Mouse (Mus musculus) lung, adult 18-20 months (tissue): Measurements from ENCODE around the gene Pnkp.

Experiments used
- DNase-seq, 2 experiments: peaks; one replicate each; pipeline ENCODE4 v3.0.0; 2022; ENCODE audit warnings: mixed read lengths in 2 of 2

Pnkp gene

DNA sequence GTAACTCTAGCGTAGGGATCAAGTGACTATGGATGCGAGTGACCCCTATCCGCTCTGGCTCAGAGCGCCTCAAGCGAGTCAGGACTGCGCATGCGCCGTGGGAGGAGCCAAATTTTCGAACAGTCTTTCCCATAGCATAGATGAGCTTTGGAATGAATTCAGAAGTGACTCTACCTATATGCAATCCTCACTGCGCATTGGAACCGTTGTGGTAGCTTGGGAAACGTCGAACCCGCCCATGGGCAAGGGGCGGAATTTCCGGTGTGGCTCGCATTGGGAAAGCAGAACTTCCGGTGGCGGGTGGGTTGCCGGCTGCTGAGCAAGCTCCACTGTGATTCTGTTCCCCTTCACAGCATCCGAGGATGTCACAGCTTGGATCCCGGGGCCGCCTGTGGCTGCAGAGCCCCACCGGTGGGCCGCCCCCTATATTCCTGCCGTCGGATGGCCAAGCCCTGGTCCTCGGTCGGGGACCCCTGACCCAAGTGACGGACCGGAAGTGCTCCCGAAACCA lies at the start of gene Pnkp:
Gene Pnkp (plus strand): TSS at position 98 of the 511 bp plus-strand sequence.
- DNase-seq = peak; percentile 86 to 89

DNA sequence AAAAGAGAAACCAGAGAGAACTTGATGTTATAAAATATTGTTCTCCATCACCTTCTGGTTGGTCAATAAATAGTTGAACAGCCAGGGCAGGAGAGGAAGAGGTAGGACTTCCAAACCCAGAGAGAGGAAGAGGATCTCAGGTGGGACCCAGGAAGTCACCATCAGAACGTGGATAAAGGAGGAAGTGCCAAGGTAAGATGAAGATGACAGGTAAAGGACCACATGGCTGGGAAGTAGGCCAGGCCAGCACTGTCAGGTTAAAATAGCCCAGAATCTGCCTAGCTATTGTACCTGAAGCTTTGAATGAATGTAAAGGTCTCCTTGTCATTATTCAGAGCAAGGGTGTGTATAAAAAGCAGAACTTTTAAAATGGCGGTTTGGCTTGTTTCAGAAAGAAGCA lies 48.0 kb upstream of the Pnkp start:
- DNase-seq = no peak

DNA sequence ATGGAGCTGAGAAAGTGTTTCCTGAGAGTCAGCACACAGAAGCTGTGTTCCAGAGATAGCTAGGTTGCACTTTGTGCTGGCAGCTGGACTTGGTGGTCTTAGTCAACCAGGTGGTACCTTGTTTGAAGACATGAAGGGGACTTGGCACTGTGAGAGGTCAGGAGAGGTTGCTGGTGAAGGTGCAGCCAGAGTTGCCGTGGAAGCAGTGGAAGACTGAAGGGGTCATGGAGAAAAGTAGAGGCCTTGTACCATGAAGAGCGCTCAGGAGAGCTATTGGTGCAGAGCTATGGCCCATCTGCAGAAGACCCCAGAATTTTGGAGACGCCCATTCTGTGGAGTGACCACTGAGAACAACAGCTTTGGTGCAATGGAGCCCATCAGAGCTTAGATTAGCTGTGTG lies 47.5 kb upstream of the Pnkp start:
- no peak for DNase-seq

GRCm38 (mm10) chr7:44810365-44810764 lies 46.6 kb upstream of the Pnkp start:
- peak in 1 of 2 experiments; percentile 0 for DNase-seq

GRCm38 (mm10) chr7:44810819-44811557 lies 46.0 kb upstream of the Pnkp start:
- peak in 1 of 2 experiments; percentile 1 for DNase-seq

- DNase-seq = peak in 1 of 2 experiments; percentile 2
Measured at GRCm38 (mm10) chr7:44812651-44813325, 44.2 kb upstream of the Pnkp start.

DNA sequence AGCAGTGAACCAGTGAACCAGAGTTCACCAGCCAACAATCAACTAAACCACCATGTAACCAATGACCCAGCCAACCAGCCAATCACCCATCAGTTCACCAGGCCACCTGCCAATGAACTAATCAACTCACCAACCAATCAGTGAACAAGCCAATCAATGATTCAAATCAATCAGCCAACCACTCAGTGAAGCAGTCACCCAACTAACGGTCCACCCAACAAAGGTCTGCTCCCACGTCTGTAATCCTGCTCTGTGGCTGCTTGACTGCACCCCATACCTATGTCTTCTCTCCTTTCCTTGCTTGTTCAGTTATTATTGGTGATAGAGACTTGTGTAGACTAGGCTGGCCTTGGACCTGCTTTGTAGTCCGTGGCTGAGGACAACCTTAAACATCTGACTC lies 43.0 kb upstream of the Pnkp start:
- DNase-seq = peak in 1 of 2 experiments; percentile 0

- peak in 1 of 2 experiments; percentile 2 for DNase-seq
Measured at GRCm38 (mm10) chr7:44814423-44814822, 42.5 kb upstream of the Pnkp start.

GRCm38 (mm10) chr7:44814952-44815553 lies 41.9 kb upstream of the Pnkp start:
- peak in 1 of 2 experiments; percentile 23 for DNase-seq

GRCm38 (mm10) chr7:44815721-44816469 lies 41.0 kb upstream of the Pnkp start, which contains the start of the genes Nup62 and Il4i1:
Gene Nup62 (plus strand): TSS chr7:44816088.
Gene Il4i1 (plus strand): TSS chr7:44816387.
- peak; percentile 99 for DNase-seq

DNA sequence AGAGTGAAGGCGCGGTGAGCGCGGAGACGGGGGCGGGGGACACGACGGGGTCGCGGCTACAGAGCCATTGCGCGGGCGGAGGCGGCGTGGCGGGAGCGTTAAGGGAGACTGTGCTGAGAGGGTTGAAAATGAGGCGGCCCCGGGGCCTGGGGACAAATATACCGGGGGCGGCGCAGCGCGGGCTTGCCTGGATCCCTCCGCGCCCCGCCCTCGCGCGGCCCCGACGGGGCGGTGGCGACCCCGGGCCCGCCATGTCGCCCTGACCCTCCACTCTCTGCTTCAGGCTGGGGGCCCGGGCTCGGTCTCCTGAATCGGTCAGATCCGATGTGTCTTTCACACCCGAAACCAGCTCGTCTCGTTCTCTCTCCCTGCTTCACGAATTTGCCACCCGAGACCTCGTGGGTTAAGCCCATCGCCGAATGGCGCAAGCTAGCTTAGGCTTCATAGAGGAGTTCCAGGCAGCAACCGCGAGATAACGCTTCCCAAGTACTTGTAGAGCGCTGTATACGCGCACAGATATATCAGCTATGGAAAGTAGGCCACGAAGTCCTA lies 40.4 kb upstream of the Pnkp start, which contains the start of gene Atf5:
Gene Atf5 (minus strand): TSS at position 189 of the 552 bp plus-strand sequence.
- peak; percentile 55 to 59 for DNase-seq

DNA sequence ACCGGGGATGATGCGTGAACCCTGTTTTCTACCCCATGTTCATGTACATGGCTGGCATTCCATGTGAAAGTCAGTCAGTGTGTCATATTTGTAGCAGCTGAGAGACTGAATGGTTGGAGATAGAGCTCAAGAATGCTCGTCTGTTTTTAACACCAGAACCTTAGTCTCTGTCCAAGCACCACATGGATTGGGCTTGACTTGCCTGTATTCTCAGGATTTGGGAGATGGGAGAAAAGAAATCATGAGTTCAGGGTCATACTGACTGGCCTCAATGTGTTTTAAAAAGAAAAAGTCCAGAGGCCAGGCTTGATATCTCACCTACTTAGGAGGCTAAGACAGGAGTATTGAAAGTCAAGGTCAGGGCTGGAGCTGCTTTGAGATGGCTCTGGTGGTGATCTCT lies 39.5 kb upstream of the Pnkp start:
- no peak for DNase-seq

DNA sequence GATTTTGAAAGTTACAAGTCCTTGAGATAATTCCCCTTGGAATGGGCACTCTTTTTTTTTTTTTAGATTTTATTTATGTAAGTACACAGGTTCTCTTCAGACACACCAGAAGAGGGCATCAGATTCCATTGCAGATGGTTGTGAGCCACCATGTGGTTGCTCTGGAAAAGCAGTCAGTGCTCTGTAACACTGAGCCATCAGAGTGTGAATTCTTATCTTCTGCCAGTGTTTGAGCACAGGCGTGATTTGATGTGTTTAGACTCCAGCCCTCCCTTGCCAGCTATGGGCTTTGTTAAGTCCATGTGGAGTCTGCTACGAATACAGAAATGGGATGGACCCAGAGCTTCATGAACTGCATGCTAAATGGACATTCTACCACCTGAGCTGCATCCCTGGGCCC lies 38.8 kb upstream of the Pnkp start:
- peak; percentile 6 to 24 for DNase-seq

DNA sequence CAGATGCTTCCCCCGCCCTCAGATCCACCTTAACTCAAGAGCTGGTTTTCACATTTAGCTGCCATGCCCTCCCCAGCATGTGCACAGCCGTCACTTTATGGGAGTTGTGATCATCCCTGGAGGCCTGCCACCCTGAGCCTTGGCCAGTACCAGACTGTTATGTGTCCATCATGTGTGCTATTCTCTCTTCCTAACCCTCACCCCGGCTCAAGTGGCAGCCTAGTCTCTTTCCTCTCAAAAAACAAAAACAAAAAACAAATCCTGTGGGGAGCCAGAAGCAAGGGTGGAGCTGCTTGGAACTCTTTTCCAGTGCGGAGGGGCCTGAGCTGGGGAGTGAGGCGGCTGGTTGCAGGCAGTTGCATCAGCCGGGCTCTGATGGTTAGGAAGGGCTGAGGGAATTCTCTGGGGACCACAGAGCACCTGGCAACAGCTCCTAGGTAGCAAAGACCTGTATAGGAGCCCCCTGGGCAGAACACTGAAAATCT lies 38.1 kb upstream of the Pnkp start:
- DNase-seq = peak; percentile 56 to 58

- peak in 1 of 2 experiments; percentile 2 for DNase-seq
Measured at GRCm38 (mm10) chr7:44819391-44819790, 37.5 kb upstream of the Pnkp start.

DNA sequence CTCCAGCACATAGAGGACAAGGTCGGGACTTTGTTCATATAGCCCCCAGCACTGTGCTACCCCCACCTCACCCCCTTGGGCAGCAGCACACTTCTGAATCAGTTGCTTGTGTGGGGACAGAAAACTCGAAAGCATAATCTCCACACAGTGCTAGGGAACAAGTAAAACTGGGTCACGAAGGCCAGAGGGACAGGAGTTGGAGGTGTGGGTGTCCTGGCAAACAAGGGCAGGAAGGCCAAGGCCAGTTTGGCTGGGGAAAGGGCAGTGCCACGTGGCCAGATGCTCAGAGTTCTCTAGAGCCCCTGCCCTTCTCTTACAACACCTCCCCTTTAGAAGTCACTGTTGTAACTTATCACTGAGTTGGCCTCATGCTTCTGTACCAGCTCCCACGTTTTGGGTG lies 37.1 kb upstream of the Pnkp start:
- DNase-seq = peak in 1 of 2 experiments; percentile 4

- DNase-seq = peak in 1 of 2 experiments; percentile 2
Measured at GRCm38 (mm10) chr7:44820525-44820924, 36.4 kb upstream of the Pnkp start.

DNA sequence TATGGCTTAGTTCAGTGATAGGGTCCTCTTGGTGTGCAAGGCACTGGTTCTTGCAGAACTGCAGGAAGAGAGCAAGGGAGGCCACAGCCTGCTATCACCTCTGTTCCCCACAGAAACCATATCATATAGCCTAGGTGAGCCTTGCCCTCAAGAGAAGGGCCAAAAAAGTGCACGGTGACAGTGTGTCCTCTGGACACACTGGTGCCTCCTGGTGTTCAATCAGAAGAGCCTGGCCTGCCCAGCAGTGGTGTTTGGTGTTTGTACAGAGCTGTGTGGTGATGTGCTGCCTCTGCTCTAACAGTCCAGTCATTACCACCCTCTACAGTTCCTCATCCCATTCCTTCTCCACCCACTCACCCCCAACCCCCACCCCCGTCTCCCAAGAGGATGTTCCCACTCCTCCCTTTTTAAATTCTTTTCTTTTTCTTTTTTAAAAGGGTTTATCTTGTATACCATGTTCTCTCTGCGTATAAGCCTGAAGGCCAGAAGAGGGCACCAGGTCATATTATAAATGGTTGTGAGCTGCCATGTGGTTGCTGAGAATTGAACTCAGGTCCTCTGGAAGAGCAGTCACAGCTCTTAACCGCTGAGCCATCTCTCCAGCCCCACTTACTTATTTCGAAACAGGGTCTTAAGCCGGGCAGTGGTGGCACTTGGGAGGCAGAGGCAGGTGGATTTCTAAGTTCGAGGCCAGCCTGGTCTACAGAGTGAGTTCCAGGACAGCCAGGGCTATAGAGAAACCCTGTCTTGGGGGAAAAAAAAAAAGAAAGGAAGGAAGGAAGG lies 35.1 kb upstream of the Pnkp start:
- peak in 1 of 2 experiments; percentile 2 for DNase-seq

DNA sequence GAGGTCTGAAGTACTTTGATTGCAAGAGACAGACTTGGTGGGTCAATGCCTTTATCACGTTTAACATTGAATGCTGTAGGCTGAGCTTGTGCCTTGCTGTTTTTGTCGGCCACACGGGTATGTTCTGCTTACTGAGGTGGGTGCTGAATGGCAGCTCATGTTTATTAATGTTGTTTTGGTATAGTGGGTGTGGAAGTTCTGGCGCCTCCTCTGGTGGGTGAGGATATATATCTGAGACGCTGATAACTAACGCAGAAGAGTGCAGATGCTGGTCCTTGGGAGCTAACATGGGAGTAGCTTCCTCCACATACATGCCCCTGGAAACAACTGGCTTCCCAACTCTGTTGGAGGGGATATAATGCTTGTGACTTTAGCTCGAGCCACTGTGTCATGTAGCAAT lies 33.5 kb upstream of the Pnkp start:
- no peak for DNase-seq

DNA sequence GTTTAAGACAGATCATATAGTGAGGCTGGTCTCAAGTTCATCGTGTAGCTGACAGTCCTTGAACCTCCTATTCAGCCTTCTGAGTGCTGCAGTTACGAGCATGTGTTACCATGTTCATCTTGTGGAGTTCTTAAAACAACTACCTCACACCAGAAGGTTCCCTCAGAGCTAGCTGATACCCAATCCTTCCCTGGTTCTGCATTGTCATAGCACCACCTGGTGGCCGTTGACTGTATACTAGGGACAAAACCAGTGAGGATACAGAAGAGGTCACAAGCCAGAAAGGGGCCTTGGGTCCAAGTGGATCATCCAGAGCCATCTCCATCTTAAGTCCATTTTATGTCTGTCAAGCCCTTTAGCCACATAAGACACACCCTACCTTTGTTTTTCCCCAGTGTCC lies 32.1 kb upstream of the Pnkp start:
- DNase-seq = peak; percentile 75 to 79

DNA sequence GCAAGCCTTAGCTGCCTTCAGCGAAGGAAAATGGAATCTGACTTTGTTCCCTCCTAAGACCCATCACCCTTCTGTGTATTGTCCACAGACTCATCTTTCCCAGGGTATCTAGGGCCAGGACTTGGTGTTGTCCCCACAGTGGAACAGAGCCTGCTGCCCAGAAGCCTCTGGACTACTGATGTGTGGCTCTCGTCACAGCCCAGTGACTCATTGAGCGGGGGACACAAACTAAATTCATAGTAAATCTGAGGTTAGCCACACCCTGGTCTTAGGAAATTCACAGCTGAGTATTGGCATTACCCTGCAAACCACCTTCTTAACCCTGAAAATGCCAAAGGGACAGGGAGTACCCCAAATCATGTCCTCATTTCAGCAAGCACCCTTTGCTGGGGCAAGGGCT lies 30.2 kb upstream of the Pnkp start:
- no peak for DNase-seq
